Mouse (Mus musculus): Measurements from ENCODE around the gene Gadl1. TPM values are rescaled to one million over a fixed set of nuclear protein-coding genes. Genes with fewer than 3 reads are reported as not detected.

The Gadl1 gene
- total and polyA plus RNA-seq, 2 experiments from 2014 or later = 1.1 to 2.6 TPM

- no peak overlapping the region for H3K27ac ChIP-seq (ENCODE audit: low read depth)
- H3K27me3 ChIP-seq (ENCODE audit: control insufficient read depth, insufficient read depth, low read length) = no peaks in the 10 kb centered on the region
- H3K9me3 ChIP-seq (replicated peaks; ENCODE audit: control insufficient read depth, low read length) = peaks cover 5% of the 10 kb centered on the region; the same call in 1 of the 2 replicates
- no peak overlapping the region for H3K9ac ChIP-seq (replicated peaks; ENCODE audit: low read depth, low read length)
- DNase-seq (ENCODE audit: low spot score) (no peak), ATAC-seq (ENCODE audit: insufficient read depth, low read depth) (no peak)
- H3K4me2 ChIP-seq (ENCODE audit: low read depth, low read length) = no peak overlapping the region
- H3K4me3 ChIP-seq (ENCODE audit: low read depth, low read length) = no peak overlapping the region
- 60% methylated on average over 11 of the region's 11 CpGs for WGBS
- TF ChIP-seq CTCF (IDR thresholded peaks at IDR 0.05; ENCODE audit: low read depth) = no peak
- no peak for TF ChIP-seq EP300 (IDR thresholded peaks at IDR 0.05; ENCODE audit: low read depth)
- H3K36me3 ChIP-seq (replicated peaks; ENCODE audit: control insufficient read depth, insufficient read depth, low read length) = no peaks in the 10 kb centered on the region
- 0 out of 2 replicates have a peak, but pooled peaks cover 3% of the 10 kb centered on the region for H3K4me1 ChIP-seq (ENCODE audit: control insufficient read depth, insufficient read depth)
Observed at GRCm38 (mm10) chr9:115934288-115934687, 25.0 kb downstream of the Gadl1 start.

GRCm38 (mm10) chr9:115936350-115936749, 27.1 kb downstream of the Gadl1 start:
- H3K4me1 ChIP-seq (ENCODE audit: control insufficient read depth, insufficient read depth) = 0 out of 2 replicates have a peak, but pooled peaks cover 3% of the 10 kb centered on the region
- H3K9me3 ChIP-seq (replicated peaks; ENCODE audit: control insufficient read depth, low read length) = peaks cover 5% of the 10 kb centered on the region; the same call in 1 of the 2 replicates
- no peak for ATAC-seq (ENCODE audit: insufficient read depth, low read depth)
- 65% methylated on average over 2 of the region's 2 CpGs for WGBS
- no peak overlapping the region for H3K4me2 ChIP-seq (ENCODE audit: low read depth, low read length)
- no peak for DNase-seq (ENCODE audit: low spot score)
- no peak overlapping the region for H3K27ac ChIP-seq (ENCODE audit: low read depth)
- H3K4me3 ChIP-seq (ENCODE audit: low read depth, low read length) = no peak overlapping the region
- no peaks in the 10 kb centered on the region for H3K36me3 ChIP-seq (replicated peaks; ENCODE audit: control insufficient read depth, insufficient read depth, low read length)
- no peaks in the 10 kb centered on the region for H3K27me3 ChIP-seq (ENCODE audit: control insufficient read depth, insufficient read depth, low read length)
- TF ChIP-seq CTCF (IDR thresholded peaks at IDR 0.05; ENCODE audit: low read depth) (no peak), EP300 (IDR thresholded peaks at IDR 0.05; ENCODE audit: low read depth) (no peak)
- no peak overlapping the region for H3K9ac ChIP-seq (replicated peaks; ENCODE audit: low read depth, low read length)

GRCm38 (mm10) chr9:115937915-115938314, 28.7 kb downstream of the Gadl1 start:
- no peak for ATAC-seq (ENCODE audit: insufficient read depth, low read depth)
- DNase-seq (ENCODE audit: low spot score) = no peak
- H3K4me2 ChIP-seq (ENCODE audit: low read depth, low read length) = no peak overlapping the region
- H3K27me3 ChIP-seq (ENCODE audit: control insufficient read depth, insufficient read depth, low read length) = no peaks in the 10 kb centered on the region
- TF ChIP-seq EP300 (IDR thresholded peaks at IDR 0.05; ENCODE audit: low read depth) = no peak
- TF ChIP-seq CTCF (IDR thresholded peaks at IDR 0.05; ENCODE audit: low read depth) = no peak
- H3K36me3 ChIP-seq (replicated peaks; ENCODE audit: control insufficient read depth, insufficient read depth, low read length) = no peaks in the 10 kb centered on the region
- WGBS = 93% methylated on average over 5 of the region's 5 CpGs
- no peak overlapping the region for H3K9ac ChIP-seq (replicated peaks; ENCODE audit: low read depth, low read length)
- H3K9me3 ChIP-seq (replicated peaks; ENCODE audit: control insufficient read depth, low read length) = peaks cover 5% of the 10 kb centered on the region; the same call in 1 of the 2 replicates
- H3K27ac ChIP-seq (ENCODE audit: low read depth) = no peak overlapping the region
- no peaks in the 10 kb centered on the region for H3K4me1 ChIP-seq (ENCODE audit: control insufficient read depth, insufficient read depth)
- no peak overlapping the region for H3K4me3 ChIP-seq (ENCODE audit: low read depth, low read length)

GRCm38 (mm10) chr9:115939420-115939819, 30.2 kb downstream of the Gadl1 start:
- TF ChIP-seq EP300 (IDR thresholded peaks at IDR 0.05; ENCODE audit: low read depth) (no peak), CTCF (IDR thresholded peaks at IDR 0.05; ENCODE audit: low read depth) (no peak)
- DNase-seq (ENCODE audit: low spot score) (no peak), ATAC-seq (ENCODE audit: insufficient read depth, low read depth) (no peak)
- Histone ChIP-seq H3K4me1 (ENCODE audit: control insufficient read depth, insufficient read depth) (no peaks in the 10 kb centered on the region), H3K36me3 (replicated peaks; ENCODE audit: control insufficient read depth, insufficient read depth, low read length) (no peaks in the 10 kb centered on the region), H3K9ac (replicated peaks; ENCODE audit: low read depth, low read length) (no peak overlapping the region), H3K4me3 (ENCODE audit: low read depth, low read length) (no peak overlapping the region), H3K9me3 (replicated peaks; ENCODE audit: control insufficient read depth, low read length) (peaks cover 5% of the 10 kb centered on the region; the same call in 1 of the 2 replicates), H3K27ac (ENCODE audit: low read depth) (no peak overlapping the region), H3K4me2 (ENCODE audit: low read depth, low read length) (no peak overlapping the region), H3K27me3 (ENCODE audit: control insufficient read depth, insufficient read depth, low read length) (no peaks in the 10 kb centered on the region)
- WGBS = 81% methylated on average over 3 of the region's 3 CpGs

GRCm38 (mm10) chr9:115941171-115941570, 31.9 kb downstream of the Gadl1 start:
- no peak for DNase-seq (ENCODE audit: low spot score)
- Histone ChIP-seq H3K4me2 (ENCODE audit: low read depth, low read length) (no peak overlapping the region), H3K36me3 (replicated peaks; ENCODE audit: control insufficient read depth, insufficient read depth, low read length) (no peaks in the 10 kb centered on the region), H3K9me3 (replicated peaks; ENCODE audit: control insufficient read depth, low read length) (peaks cover 5% of the 10 kb centered on the region; the same call in 1 of the 2 replicates), H3K4me1 (ENCODE audit: control insufficient read depth, insufficient read depth) (no peaks in the 10 kb centered on the region), H3K4me3 (ENCODE audit: low read depth, low read length) (no peak overlapping the region), H3K27me3 (ENCODE audit: control insufficient read depth, insufficient read depth, low read length) (no peaks in the 10 kb centered on the region), H3K27ac (ENCODE audit: low read depth) (no peak overlapping the region), H3K9ac (replicated peaks; ENCODE audit: low read depth, low read length) (no peak overlapping the region)
- WGBS = 39% methylated on average over 8 of the region's 8 CpGs
- TF ChIP-seq CTCF (IDR thresholded peaks at IDR 0.05; ENCODE audit: low read depth) (no peak), EP300 (IDR thresholded peaks at IDR 0.05; ENCODE audit: low read depth) (no peak)
- no peak for ATAC-seq (ENCODE audit: insufficient read depth, low read depth)

GRCm38 (mm10) chr9:115942486-115942885, 33.2 kb downstream of the Gadl1 start:
- H3K4me1 ChIP-seq (ENCODE audit: control insufficient read depth, insufficient read depth) = no peaks in the 10 kb centered on the region
- peaks cover 5% of the 10 kb centered on the region; the same call in 1 of the 2 replicates for H3K9me3 ChIP-seq (replicated peaks; ENCODE audit: control insufficient read depth, low read length)
- H3K27me3 ChIP-seq (ENCODE audit: control insufficient read depth, insufficient read depth, low read length) = no peaks in the 10 kb centered on the region
- no peak overlapping the region for H3K9ac ChIP-seq (replicated peaks; ENCODE audit: low read depth, low read length)
- H3K36me3 ChIP-seq (replicated peaks; ENCODE audit: control insufficient read depth, insufficient read depth, low read length) = no peaks in the 10 kb centered on the region
- no peak overlapping the region for H3K4me2 ChIP-seq (ENCODE audit: low read depth, low read length)
- no peak overlapping the region for H3K4me3 ChIP-seq (ENCODE audit: low read depth, low read length)
- DNase-seq (ENCODE audit: low spot score) (no peak), ATAC-seq (ENCODE audit: insufficient read depth, low read depth) (no peak)
- TF ChIP-seq EP300 (IDR thresholded peaks at IDR 0.05; ENCODE audit: low read depth) (no peak), CTCF (IDR thresholded peaks at IDR 0.05; ENCODE audit: low read depth) (no peak)
- H3K27ac ChIP-seq (ENCODE audit: low read depth) = no peak overlapping the region
- WGBS = 72% methylated on average over 4 of the region's 4 CpGs

Measured in heart, postnatal 0 days (tissue).